Mouse (Mus musculus) right cerebral cortex, adult 2 months (tissue): ENCODE measurements around the gene Sfi1.
"Not testable (repeated sequence)": the region's sequence is repeated elsewhere in the genome, so short reads cannot be mapped to it uniquely, and the experiment has no call there.

Source experiments
- DNase-seq, 2 experiments: peaks; one replicate each; pipeline ENCODE4 v3.0.0; 2021 to 2022; ENCODE audit warnings: low spot score in 2 of 2

The Sfi1 gene

GRCm38 (mm10) chr11:3104501-3105260 is 88.6 kb downstream of the Sfi1 start:
- DNase-seq = not testable (repeated sequence)

GRCm38 (mm10) chr11:3103619-3104164 is 89.6 kb downstream of the Sfi1 start:
- no peak for DNase-seq

GRCm38 (mm10) chr11:3102626-3103025 is 90.6 kb downstream of the Sfi1 start:
- DNase-seq = not testable (repeated sequence)

DNA sequence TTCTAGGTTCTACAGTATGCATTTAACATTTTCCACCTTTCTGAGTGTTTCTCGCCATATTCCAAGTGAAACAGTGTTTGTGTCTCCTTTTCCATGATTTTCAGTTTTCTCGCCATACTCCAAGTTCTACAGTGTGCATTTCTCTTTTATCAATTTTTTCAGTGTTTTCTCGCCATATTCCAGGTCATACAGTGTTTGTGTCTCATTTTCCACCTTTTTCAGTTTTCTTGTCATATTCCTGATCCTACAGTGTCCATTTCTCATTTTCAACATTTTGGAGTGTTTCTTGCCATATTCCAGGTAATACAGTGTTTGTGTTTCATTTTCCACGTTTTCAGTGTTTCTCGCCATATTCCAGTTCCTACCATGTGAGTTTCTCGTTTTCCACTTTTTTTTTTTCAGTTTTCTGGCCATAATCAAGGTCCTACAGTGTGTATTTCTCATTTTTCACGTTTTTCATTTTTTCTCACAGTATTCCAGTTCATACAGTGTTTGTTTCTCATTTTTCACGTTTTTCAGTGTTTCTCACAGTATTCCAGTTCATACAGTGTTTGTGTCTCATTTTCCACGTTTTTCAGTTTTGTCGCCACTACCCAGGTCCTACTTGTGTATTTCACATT is 91.3 kb downstream of the Sfi1 start:
- no peak for DNase-seq

GRCm38 (mm10) chr11:3101072-3101874 is 92.0 kb downstream of the Sfi1 start:
- no peak for DNase-seq

DNA sequence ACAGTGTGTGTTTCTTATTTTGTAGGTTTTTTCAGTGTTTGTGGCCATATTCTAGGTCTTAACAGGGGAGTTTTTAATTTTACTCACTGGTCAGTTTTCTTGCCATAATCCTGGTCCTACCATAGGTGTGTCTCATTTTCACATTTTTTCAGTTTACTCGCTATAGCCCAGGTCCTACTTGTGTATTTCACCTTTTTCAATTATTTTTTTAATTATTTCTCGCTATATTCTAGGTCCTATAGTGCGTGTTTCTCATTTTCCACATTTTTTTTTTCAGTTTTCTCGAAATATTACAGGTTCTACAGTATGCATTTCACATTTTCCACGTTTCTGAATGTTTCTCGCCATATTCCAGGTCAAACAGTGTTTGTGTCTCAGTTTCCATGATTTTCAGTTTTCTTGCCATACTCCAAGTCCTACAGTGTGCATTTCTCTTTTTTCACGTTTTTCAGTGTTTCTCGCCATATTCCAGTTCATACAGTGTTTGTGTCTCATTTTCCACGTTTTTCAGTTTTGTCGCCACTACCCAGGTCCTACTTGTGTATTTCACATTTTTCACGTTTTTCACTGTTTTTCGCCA is 93.1 kb downstream of the Sfi1 start:
- DNase-seq = not testable (repeated sequence)
